25 mouse cellular contexts compared by ENCODE assay signal in genomic region chr15:82372991-82373390, GRCm38 (mm10). TPM values are rescaled to one million over a fixed set of nuclear protein-coding genes. Genes with fewer than 3 reads are reported as not detected.
A peak's percentile ranks its signal among the peaks of the same experiment; 100 is the strongest.
DNase-seq lines count a peak whose midpoint lies in the region; ATAC-seq lines count a peak whose summit lies in the region.
"Had no signal": no experiment of that assay in that cellular context is flagged by ENCODE, and none has a peak within 500 bp of the region (broad histone marks: within the 10 kb centered on the region; RNA-seq: fewer than 3 reads in every experiment).

No protein-coding gene starts in this region.

- 0 out of 2 replicates have a peak, but pooled peaks cover 3% of the 10 kb centered on the region for H3K27me3 ChIP-seq in heart, embryonic 10.5 days (ENCODE audit: insufficient read depth, poor library complexity, severe bottlenecking)
- H3K27me3 ChIP-seq in intestine, embryonic 14.5 days (replicated peaks; ENCODE audit: control insufficient read depth, insufficient read depth, low read length) = no peaks in the 10 kb centered on the region
- H3K27me3 ChIP-seq in intestine, embryonic 15.5 days (replicated peaks) = no peaks in the 10 kb centered on the region
- no peaks in the 10 kb centered on the region for H3K27me3 ChIP-seq in midbrain, embryonic 11.5 days (ENCODE audit: control insufficient read depth, insufficient read depth, low read length)
- no peaks in the 10 kb centered on the region for H3K27me3 ChIP-seq in midbrain, embryonic 15.5 days (replicated peaks)
- H3K27me3 ChIP-seq: embryonic facial prominence, embryonic 13.5 days; embryonic facial prominence, embryonic 15.5 days; forebrain, embryonic 13.5 days had no signal

- no peak overlapping the region for H3K4me2 ChIP-seq in intestine, embryonic 14.5 days (ENCODE audit: low read length)
- H3K4me2 ChIP-seq in intestine, embryonic 15.5 days (replicated peaks) = no peak overlapping the region
- no peak overlapping the region for H3K4me2 ChIP-seq in midbrain, embryonic 11.5 days
- H3K4me2 ChIP-seq in midbrain, embryonic 15.5 days = no peak overlapping the region
- H3K4me2 ChIP-seq: embryonic facial prominence, embryonic 13.5 days; embryonic facial prominence, embryonic 15.5 days; forebrain, embryonic 13.5 days had no signal

- H3K4me3 ChIP-seq in heart, embryonic 10.5 days = no peak overlapping the region
- H3K4me3 ChIP-seq in intestine, embryonic 14.5 days (ENCODE audit: low read depth, low read length) = no peak overlapping the region
- no peak overlapping the region for H3K4me3 ChIP-seq in intestine, embryonic 15.5 days (replicated peaks)
- no peak overlapping the region for H3K4me3 ChIP-seq in midbrain, embryonic 11.5 days (ENCODE audit: low read depth, low read length)
- H3K4me3 ChIP-seq in midbrain, embryonic 15.5 days = no peak overlapping the region
- H3K4me3 ChIP-seq: embryonic facial prominence, embryonic 13.5 days; embryonic facial prominence, embryonic 15.5 days; erythroblast, embryonic 14.5 days; forebrain, embryonic 10.5 days; forebrain, embryonic 13.5 days had no signal

- no peak overlapping the region for H3K9ac ChIP-seq in intestine, embryonic 14.5 days (ENCODE audit: low read length)
- no peak overlapping the region for H3K9ac ChIP-seq in intestine, embryonic 15.5 days
- H3K9ac ChIP-seq in midbrain, embryonic 11.5 days (ENCODE audit: low read length) = no peak overlapping the region
- no peak overlapping the region for H3K9ac ChIP-seq in midbrain, embryonic 15.5 days
- H3K9ac ChIP-seq: embryonic facial prominence, embryonic 13.5 days; embryonic facial prominence, embryonic 15.5 days; forebrain, embryonic 13.5 days had no signal

- peak; percentile 89 for DNase-seq in heart, adult 11 months
- DNase-seq in heart, embryonic 10.5 days (ENCODE audit: low spot score) = no peak
- peak; percentile 42 for DNase-seq in intestine, embryonic 14.5 days (ENCODE audit: low spot score)
- DNase-seq in midbrain, embryonic 11.5 days (ENCODE audit: low spot score, missing footprints) = peak; percentile 53
- DNase-seq: adrenal gland, adult 2 months; adrenal gland, postnatal 10 days; adrenal gland, postnatal 25 days; cerebellum, adult 11 months; cerebellum, adult 18-20 months; cerebellum, adult 8-10 months; cerebellum, adult 9-11 months; cerebellum, postnatal 14 days; cerebellum, postnatal 36 days; embryo, embryonic 11 days had no signal

- 0 out of 2 replicates have a peak, but pooled peaks cover 3% of the 10 kb centered on the region for H3K36me3 ChIP-seq in heart, embryonic 10.5 days
- H3K36me3 ChIP-seq in intestine, embryonic 14.5 days (ENCODE audit: control insufficient read depth, insufficient read depth, low read length) = 0 out of 2 replicates have a peak, but pooled peaks cover 6% of the 10 kb centered on the region
- H3K36me3 ChIP-seq in intestine, embryonic 15.5 days = 0 out of 2 replicates have a peak, but pooled peaks cover 3% of the 10 kb centered on the region
- no peaks in the 10 kb centered on the region for H3K36me3 ChIP-seq in midbrain, embryonic 11.5 days (ENCODE audit: control insufficient read depth, insufficient read depth, low read length)
- H3K36me3 ChIP-seq in midbrain, embryonic 15.5 days (replicated peaks) = no peaks in the 10 kb centered on the region
- H3K36me3 ChIP-seq: embryonic facial prominence, embryonic 15.5 days; forebrain, embryonic 10.5 days had no signal

- no peak for ATAC-seq in intestine, embryonic 14.5 days (replicated peaks; ENCODE audit: low FRiP score, low TSS enrichment, low read depth)
- no peak for ATAC-seq in intestine, embryonic 15.5 days
- ATAC-seq in midbrain, embryonic 11.5 days (ENCODE audit: low FRiP score) = no peak
- no peak for ATAC-seq in midbrain, embryonic 15.5 days (replicated peaks)
- ATAC-seq: forebrain, embryonic 13.5 days; forebrain, embryonic 16.5 days had no signal

- no peaks in the 10 kb centered on the region for H3K9me3 ChIP-seq in heart, embryonic 10.5 days
- no peaks in the 10 kb centered on the region for H3K9me3 ChIP-seq in intestine, embryonic 14.5 days (ENCODE audit: control insufficient read depth, low read length)
- no peaks in the 10 kb centered on the region for H3K9me3 ChIP-seq in intestine, embryonic 15.5 days
- H3K9me3 ChIP-seq in midbrain, embryonic 11.5 days (ENCODE audit: control insufficient read depth, low read length) = no peaks in the 10 kb centered on the region
- H3K9me3 ChIP-seq in midbrain, embryonic 15.5 days = no peaks in the 10 kb centered on the region
- H3K9me3 ChIP-seq: embryonic facial prominence, embryonic 13.5 days; embryonic facial prominence, embryonic 15.5 days; forebrain, embryonic 10.5 days; forebrain, embryonic 13.5 days had no signal

- peaks cover 5% of the 10 kb centered on the region for H3K4me1 ChIP-seq in heart, embryonic 10.5 days
- H3K4me1 ChIP-seq in intestine, embryonic 14.5 days (replicated peaks; ENCODE audit: control insufficient read depth, insufficient read depth, low read length) = 0 out of 2 replicates have a peak, but pooled peaks cover under 1% of the 10 kb centered on the region
- H3K4me1 ChIP-seq in intestine, embryonic 15.5 days (replicated peaks) = 0 out of 2 replicates have a peak, but pooled peaks cover 6% of the 10 kb centered on the region
- H3K4me1 ChIP-seq in midbrain, embryonic 11.5 days (ENCODE audit: control insufficient read depth, insufficient read depth, low read length) = no peaks in the 10 kb centered on the region
- no peaks in the 10 kb centered on the region; the same call in 1 of the 2 replicates for H3K4me1 ChIP-seq in midbrain, embryonic 15.5 days

- H3K27ac ChIP-seq in heart, embryonic 10.5 days = no peak overlapping the region
- H3K27ac ChIP-seq in intestine, embryonic 14.5 days (ENCODE audit: low read depth) = no peak overlapping the region
- no peak overlapping the region for H3K27ac ChIP-seq in intestine, embryonic 15.5 days
- H3K27ac ChIP-seq in midbrain, embryonic 11.5 days (ENCODE audit: low read depth, low read length) = no peak overlapping the region
- H3K27ac ChIP-seq in midbrain, embryonic 15.5 days = no peak overlapping the region
- H3K27ac ChIP-seq: embryonic facial prominence, embryonic 13.5 days; embryonic facial prominence, embryonic 15.5 days; forebrain, embryonic 10.5 days; forebrain, embryonic 13.5 days had no signal

- 81% methylated on average over 5 of the region's 5 CpGs for WGBS in heart, embryonic 10.5 days
- 88% methylated on average over 5 of the region's 5 CpGs for WGBS in intestine, embryonic 14.5 days
- WGBS in intestine, embryonic 15.5 days = 89% methylated on average over 5 of the region's 5 CpGs
- 96% methylated on average over 5 of the region's 5 CpGs for WGBS in midbrain, embryonic 11.5 days
- WGBS in midbrain, embryonic 15.5 days = 88% methylated on average over 5 of the region's 5 CpGs

RNA-seq across cellular contexts. Expression of gene Cyp2d22, which starts 7.1 kb away (rescaled TPM):
- polyA plus RNA-seq in heart, embryonic 10.5 days (2016; fragmentation: Nextera tagmentation; extraction: Ambion mirVana) = 3.2 and 3.9 TPM in 2 replicates
- polyA plus RNA-seq in intestine, embryonic 14.5 days (2014; fragmentation: Nextera tagmentation; extraction: Ambion mirVana) = 8.4 and 8.5 TPM in 2 replicates
- polyA plus RNA-seq in intestine, embryonic 15.5 days (2015; fragmentation: Nextera tagmentation; extraction: Ambion mirVana) = 9.0 and 11.2 TPM in 2 replicates
- 1.7 and 1.9 TPM in 2 replicates for polyA plus RNA-seq in midbrain, embryonic 11.5 days (2014; fragmentation: Nextera tagmentation; extraction: Ambion mirVana)
- 1.7 and 2.0 TPM in 2 replicates for polyA plus RNA-seq in midbrain, embryonic 15.5 days (2015; fragmentation: Nextera tagmentation; extraction: Ambion mirVana)

RNA-seq across cellular contexts. Expression of gene Ndufa6, which starts 18.9 kb away (rescaled TPM):
- 351 and 390 TPM in 2 replicates for polyA plus RNA-seq in heart, embryonic 10.5 days (2016; fragmentation: Nextera tagmentation; extraction: Ambion mirVana)
- polyA plus RNA-seq in intestine, embryonic 14.5 days (2014; fragmentation: Nextera tagmentation; extraction: Ambion mirVana) = 426 and 466 TPM in 2 replicates
- 502 and 513 TPM in 2 replicates for polyA plus RNA-seq in intestine, embryonic 15.5 days (2015; fragmentation: Nextera tagmentation; extraction: Ambion mirVana)
- polyA plus RNA-seq in midbrain, embryonic 11.5 days (2014; fragmentation: Nextera tagmentation; extraction: Ambion mirVana) = 290 and 293 TPM in 2 replicates
- 309 and 330 TPM in 2 replicates for polyA plus RNA-seq in midbrain, embryonic 15.5 days (2015; fragmentation: Nextera tagmentation; extraction: Ambion mirVana)

RNA-seq across cellular contexts. Expression of gene Cyp2d11, which starts 20.8 kb away (rescaled TPM):
- not detected in 2 replicates for polyA plus RNA-seq in heart, embryonic 10.5 days (2016; fragmentation: Nextera tagmentation; extraction: Ambion mirVana)
- polyA plus RNA-seq in intestine, embryonic 14.5 days (2014; fragmentation: Nextera tagmentation; extraction: Ambion mirVana) = not detected in 2 replicates
- polyA plus RNA-seq in intestine, embryonic 15.5 days (2015; fragmentation: Nextera tagmentation; extraction: Ambion mirVana) = not detected in 2 replicates
- not detected in 2 replicates for polyA plus RNA-seq in midbrain, embryonic 11.5 days (2014; fragmentation: Nextera tagmentation; extraction: Ambion mirVana)
- not detected in 2 replicates for polyA plus RNA-seq in midbrain, embryonic 15.5 days (2015; fragmentation: Nextera tagmentation; extraction: Ambion mirVana)
- polyA plus RNA-seq: adrenal gland, adult 2 months; brain, embryonic 14.5 days; C2C12; embryonic facial prominence, embryonic 11.5 days; embryonic facial prominence, embryonic 13.5 days; embryonic facial prominence, embryonic 15.5 days; erythroblast, embryonic 14.5 days; forebrain, embryonic 10.5 days; forebrain, embryonic 13.5 days; forebrain, embryonic 16.5 days had no signal

RNA-seq across cellular contexts. Expression of gene Cyp2d10, which starts 34.0 kb away (rescaled TPM):
- polyA plus RNA-seq in heart, embryonic 10.5 days (2016; fragmentation: Nextera tagmentation; extraction: Ambion mirVana) = 0.75 TPM in 1 of 2 replicates, not detected in the other
- not detected in 2 replicates for polyA plus RNA-seq in intestine, embryonic 14.5 days (2014; fragmentation: Nextera tagmentation; extraction: Ambion mirVana)
- 0.83 and 1.0 TPM in 2 replicates for polyA plus RNA-seq in intestine, embryonic 15.5 days (2015; fragmentation: Nextera tagmentation; extraction: Ambion mirVana)
- polyA plus RNA-seq in midbrain, embryonic 11.5 days (2014; fragmentation: Nextera tagmentation; extraction: Ambion mirVana) = not detected in 2 replicates
- polyA plus RNA-seq in midbrain, embryonic 15.5 days (2015; fragmentation: Nextera tagmentation; extraction: Ambion mirVana) = 0.34 TPM in 1 of 2 replicates, not detected in the other
- polyA plus RNA-seq: brain, embryonic 14.5 days; C2C12; embryonic facial prominence, embryonic 11.5 days; embryonic facial prominence, embryonic 13.5 days; embryonic facial prominence, embryonic 15.5 days; forebrain, embryonic 10.5 days; forebrain, embryonic 13.5 days; forebrain, embryonic 16.5 days had no signal

RNA-seq across cellular contexts. Expression of gene Smdt1, which starts 34.2 kb away (rescaled TPM):
- 294 and 304 TPM in 2 replicates for polyA plus RNA-seq in heart, embryonic 10.5 days (2016; fragmentation: Nextera tagmentation; extraction: Ambion mirVana)
- polyA plus RNA-seq in intestine, embryonic 14.5 days (2014; fragmentation: Nextera tagmentation; extraction: Ambion mirVana) = 260 and 272 TPM in 2 replicates
- polyA plus RNA-seq in intestine, embryonic 15.5 days (2015; fragmentation: Nextera tagmentation; extraction: Ambion mirVana) = 277 and 308 TPM in 2 replicates
- 253 and 268 TPM in 2 replicates for polyA plus RNA-seq in midbrain, embryonic 11.5 days (2014; fragmentation: Nextera tagmentation; extraction: Ambion mirVana)
- 322 and 335 TPM in 2 replicates for polyA plus RNA-seq in midbrain, embryonic 15.5 days (2015; fragmentation: Nextera tagmentation; extraction: Ambion mirVana)
